Mouse (Mus musculus) myocyte (in vitro differentiated cells): ENCODE measurements around the gene Coa7. TPM values are rescaled to one million over a fixed set of nuclear protein-coding genes. Genes with fewer than 3 reads are reported as not detected.

Experiments
- H3K27me3 ChIP-seq: one replicate; pipeline ENCODE4 v1.6.1; 2011; ENCODE audit not compliant: control insufficient read depth, insufficient read depth, insufficient read length
- H3K36me3 ChIP-seq: one replicate; pipeline ENCODE4 v1.6.1; 2011; ENCODE audit not compliant: control insufficient read depth, insufficient read depth
- H3K4me2 ChIP-seq: one replicate; pipeline ENCODE4 v1.6.1; 2011; ENCODE audit warnings: low read depth, control low read depth
- H3K4me3 ChIP-seq: one replicate; pipeline ENCODE4 v1.5.1; 2011; ENCODE audit warnings: mild to moderate bottlenecking, control low read depth, moderate library complexity
- H3K79me2 ChIP-seq: one replicate; pipeline ENCODE4 v1.6.1; 2011; ENCODE audit not compliant: control insufficient read depth, insufficient read depth
- H3ac ChIP-seq: one replicate; pipeline ENCODE4 v1.6.1; 2011; ENCODE audit not compliant: control insufficient read depth, insufficient read length
- CEBPB ChIP-seq: IDR thresholded peaks from 2 replicates; pipeline ENCODE4 v1.6.1; 2011; ENCODE audit warnings: mild to moderate bottlenecking, moderate library complexity; ENCODE audit not compliant: poor library complexity, insufficient read depth, severe bottlenecking
- E2F4 ChIP-seq: IDR thresholded peaks from one replicate; pipeline ENCODE4 v1.6.1; 2011; ENCODE audit warnings: mild to moderate bottlenecking, control low read depth, moderate library complexity; ENCODE audit not compliant: insufficient read depth
- MAX ChIP-seq: IDR thresholded peaks from one replicate; pipeline ENCODE4 v1.6.1; 2011; ENCODE audit warnings: low read depth, mild to moderate bottlenecking, control low read depth
- MYOD1 ChIP-seq, 3 experiments: IDR thresholded peaks; one replicate each; pipeline ENCODE4 v1.6.1; 2011; ENCODE audit warnings: control low read depth in 2 of 3, low read depth in 2 of 3, mild to moderate bottlenecking in 2 of 3, moderate library complexity in 1 of 3; ENCODE audit not compliant: insufficient read length in 2 of 3, control insufficient read depth in 1 of 3
- MYOG ChIP-seq, 3 experiments: IDR thresholded peaks; one replicate each; pipeline ENCODE4 v1.6.1; 2011; ENCODE audit warnings: control low read depth in 2 of 3, low read depth in 2 of 3, mild to moderate bottlenecking in 2 of 3; ENCODE audit not compliant: insufficient read length in 2 of 3, control insufficient read depth in 1 of 3, insufficient read depth in 1 of 3
- POLR2A ChIP-seq: IDR thresholded peaks from one replicate; pipeline ENCODE4 v1.6.1; 2011; ENCODE audit warnings: low read depth, mild to moderate bottlenecking, control low read depth, moderate library complexity; ENCODE audit not compliant: insufficient read length
- POLR2AphosphoS2 ChIP-seq: IDR thresholded peaks from one replicate; pipeline ENCODE4 v1.6.1; 2011; ENCODE audit warnings: low read depth, control low read depth; ENCODE audit not compliant: insufficient read length
- REST ChIP-seq: IDR thresholded peaks from one replicate; pipeline ENCODE4 v1.6.1; 2011; ENCODE audit warnings: mild to moderate bottlenecking, control low read depth, moderate library complexity; ENCODE audit not compliant: insufficient read depth, insufficient read length
- SRF ChIP-seq: IDR thresholded peaks from one replicate; pipeline ENCODE4 v1.6.1; 2011; ENCODE audit warnings: low read depth; ENCODE audit not compliant: control insufficient read depth, insufficient read length
- TCF12 ChIP-seq: IDR thresholded peaks from one replicate; pipeline ENCODE4 v1.6.1; 2011; ENCODE audit warnings: mild to moderate bottlenecking, control low read depth; ENCODE audit not compliant: poor library complexity, insufficient read depth, severe bottlenecking
- TCF3 ChIP-seq: IDR thresholded peaks from one replicate; pipeline ENCODE4 v1.6.1; 2011; ENCODE audit warnings: low read depth, control low read depth; ENCODE audit not compliant: insufficient read length
- USF1 ChIP-seq: IDR thresholded peaks from one replicate; pipeline ENCODE4 v1.6.1; 2011; ENCODE audit warnings: low read depth, mild to moderate bottlenecking, control low read depth, moderate library complexity
- polyA plus RNA-seq: library from polyadenylated mRNA; unstranded; fragments of >200 nt; fragmentation: generic; extraction: Trizol; gene quantifications from one replicate; pipeline ENCODE4 v1.2.1, GENCODE M21; 2012; ENCODE audit warnings: missing spikeins

Gene Coa7
- polyA plus RNA-seq, 1 experiment, result 31.9 TPM

GRCm38 (mm10) chr4:108339277-108339690 is 11.3 kb downstream of the Coa7 start:
- H3K4me3 ChIP-seq, result no peak overlapping the region
- H3ac ChIP-seq, result no peak overlapping the region
- H3K4me2 ChIP-seq, result no peak overlapping the region
- no peaks in the 10 kb centered on the region for H3K79me2 ChIP-seq
- H3K27me3 ChIP-seq, result no peaks in the 10 kb centered on the region
- peaks cover 2% of the 10 kb centered on the region for H3K36me3 ChIP-seq
- no peak for TF ChIP-seq MAX

- H3K36me3 ChIP-seq, result no peaks in the 10 kb centered on the region
- H3K4me3 ChIP-seq, result no peak overlapping the region
- H3ac ChIP-seq, result no peak overlapping the region
- no peaks in the 10 kb centered on the region for H3K27me3 ChIP-seq
- H3K4me2 ChIP-seq, result peak overlapping the region; percentile 16
- TF ChIP-seq MYOD1 (IDR thresholded peaks at IDR 0.05; ENCODE audit: control insufficient read depth in 1 of 3, insufficient read length in 2 of 3, low read depth in 2 of 3) (no peak), USF1 (no peak), MAX (no peak), CEBPB (no peak), MYOG (IDR thresholded peaks at IDR 0.05; ENCODE audit: control insufficient read depth in 1 of 3, insufficient read depth in 1 of 3, insufficient read length in 2 of 3, low read depth in 2 of 3) (no peak), POLR2A (no peak), TCF12 (no peak), SRF (no peak), TCF3 (no peak), REST (no peak)
- no peaks in the 10 kb centered on the region for H3K79me2 ChIP-seq
These were observed 16.7 kb downstream of the Coa7 start for GRCm38 (mm10) chr4:108344631-108345083.

DNA sequence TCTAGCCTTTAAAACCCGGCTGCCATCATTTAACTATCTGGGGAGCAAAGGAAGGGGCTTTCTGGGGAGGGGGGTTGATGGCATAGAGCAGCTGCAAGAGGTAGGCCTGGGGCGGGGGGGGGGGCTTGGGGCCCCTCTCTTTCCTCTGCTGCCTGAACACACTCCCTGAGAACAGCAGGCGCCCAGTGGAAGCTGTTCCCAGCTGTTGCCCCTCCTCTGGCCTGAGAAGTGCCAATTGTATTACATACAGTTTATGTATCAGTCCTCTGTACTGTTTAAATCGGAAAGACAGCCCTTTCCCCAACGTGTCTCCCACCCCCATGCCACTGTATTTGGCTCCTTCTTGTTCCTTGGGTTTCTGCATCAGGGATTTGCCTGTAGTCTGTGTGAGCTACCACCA is 17.9 kb downstream of the Coa7 start:
- H3K27me3 ChIP-seq, result no peaks in the 10 kb centered on the region
- H3ac ChIP-seq, result no peak overlapping the region
- H3K4me3 ChIP-seq, result no peak overlapping the region
- no peak for TF ChIP-seq MYOD1 (IDR thresholded peaks at IDR 0.05; ENCODE audit: control insufficient read depth in 1 of 3, insufficient read length in 2 of 3, low read depth in 2 of 3)
- no peak for TF ChIP-seq E2F4
- no peak for TF ChIP-seq TCF12
- no peaks in the 10 kb centered on the region for H3K36me3 ChIP-seq
- no peaks in the 10 kb centered on the region for H3K79me2 ChIP-seq
- no peak overlapping the region for H3K4me2 ChIP-seq

- no peaks in the 10 kb centered on the region for H3K27me3 ChIP-seq
- H3K36me3 ChIP-seq, result no peaks in the 10 kb centered on the region
- no peak overlapping the region for H3ac ChIP-seq
- H3K4me3 ChIP-seq, result no peak overlapping the region
- H3K79me2 ChIP-seq, result no peaks in the 10 kb centered on the region
- no peak for TF ChIP-seq POLR2A
- TF ChIP-seq CEBPB, result peak; percentile 86
- TF ChIP-seq USF1, result no peak
- peak overlapping the region; percentile 38 for H3K4me2 ChIP-seq
These were observed 19.2 kb downstream of the Coa7 start for GRCm38 (mm10) chr4:108347111-108347510.

- Histone ChIP-seq H3K4me2 (no peak overlapping the region), H3ac (no peak overlapping the region), H3K4me3 (no peak overlapping the region), H3K79me2 (no peaks in the 10 kb centered on the region), H3K36me3 (no peaks in the 10 kb centered on the region), H3K27me3 (no peaks in the 10 kb centered on the region)
- TF ChIP-seq TCF12 (no peak), MYOG (IDR thresholded peaks at IDR 0.05; ENCODE audit: control insufficient read depth in 1 of 3, insufficient read depth in 1 of 3, insufficient read length in 2 of 3, low read depth in 2 of 3) (no peak), POLR2A (no peak), USF1 (no peak), REST (no peak), POLR2AphosphoS2 (no peak), CEBPB (no peak), E2F4 (no peak), MAX (no peak), MYOD1 (IDR thresholded peaks at IDR 0.05; ENCODE audit: control insufficient read depth in 1 of 3, insufficient read length in 2 of 3, low read depth in 2 of 3) (no peak), TCF3 (no peak), SRF (no peak)
These were observed 20.4 kb downstream of the Coa7 start for GRCm38 (mm10) chr4:108348256-108348875.

- no peaks in the 10 kb centered on the region for H3K79me2 ChIP-seq
- H3K4me2 ChIP-seq, result no peak overlapping the region
- no peaks in the 10 kb centered on the region for H3K27me3 ChIP-seq
- TF ChIP-seq REST, result no peak
- no peak for TF ChIP-seq USF1
- TF ChIP-seq SRF, result no peak
- no peak for TF ChIP-seq MYOD1 (IDR thresholded peaks at IDR 0.05; ENCODE audit: control insufficient read depth in 1 of 3, insufficient read length in 2 of 3, low read depth in 2 of 3)
- TF ChIP-seq POLR2A, result no peak
- TF ChIP-seq MAX, result no peak
- no peak for TF ChIP-seq E2F4
- no peak for TF ChIP-seq TCF3
- no peak for TF ChIP-seq POLR2AphosphoS2
- no peak for TF ChIP-seq TCF12
- no peak for TF ChIP-seq MYOG (IDR thresholded peaks at IDR 0.05; ENCODE audit: control insufficient read depth in 1 of 3, insufficient read depth in 1 of 3, insufficient read length in 2 of 3, low read depth in 2 of 3)
- TF ChIP-seq CEBPB, result no peak
- H3ac ChIP-seq, result no peak overlapping the region
- H3K36me3 ChIP-seq, result no peaks in the 10 kb centered on the region
- no peak overlapping the region for H3K4me3 ChIP-seq
These were observed 21.1 kb downstream of the Coa7 start for GRCm38 (mm10) chr4:108349064-108349463.
